Mouse (Mus musculus) heart, postnatal 0 days (tissue): ENCODE data around the gene Acot7. TPM values are rescaled to one million over a fixed set of nuclear protein-coding genes. Genes with fewer than 3 reads are reported as not detected.

Experiments used
- ATAC-seq: fragments of 200-750 bp; cut with Nextera tagmentation; 2 replicates; pipeline ENCODE4 v1.8.0; 2017; ENCODE audit warnings: low read depth, moderate number of reproducible peaks, moderate library complexity; ENCODE audit not compliant: insufficient read depth
- DNase-seq: peaks from one replicate; pipeline ENCODE4 v3.0.0-alpha.2; 2016; ENCODE audit warnings: low spot score
- H3K27ac ChIP-seq: fragments of 300-500 bp; sonication (generic); 2 replicates; pipeline ENCODE4 v1.5.1; 2014; ENCODE audit warnings: low read depth, mild to moderate bottlenecking
- H3K27me3 ChIP-seq: fragments of 300-500 bp; sonication (generic); 2 replicates; pipeline ENCODE4 v1.6.1; 2014; ENCODE audit warnings: low read length, mixed read lengths; ENCODE audit not compliant: control insufficient read depth, insufficient read depth
- H3K36me3 ChIP-seq: fragments of 300-500 bp; sonication (generic); replicated peaks from 2 replicates; pipeline ENCODE4 v1.6.1; 2014; ENCODE audit warnings: low read length, mixed read lengths; ENCODE audit not compliant: control insufficient read depth, insufficient read depth
- H3K4me1 ChIP-seq: fragments of 300-500 bp; sonication (generic); 2 replicates; pipeline ENCODE4 v1.6.1; 2014; ENCODE audit warnings: antibody characterized with exemption; ENCODE audit not compliant: control insufficient read depth, insufficient read depth
- H3K4me2 ChIP-seq: fragments of 300-500 bp; sonication (generic); 2 replicates; pipeline ENCODE4 v1.6.1; 2014; ENCODE audit warnings: low read depth, mild to moderate bottlenecking, low read length, moderate library complexity
- H3K4me3 ChIP-seq: fragments of 300-500 bp; sonication (generic); 2 replicates; pipeline ENCODE4 v1.5.1; 2014; ENCODE audit warnings: low read depth, low read length
- H3K9ac ChIP-seq: fragments of 300-500 bp; sonication (generic); replicated peaks from 2 replicates; pipeline ENCODE4 v1.6.1; 2014; ENCODE audit warnings: low read depth, low read length, mixed read lengths
- H3K9me3 ChIP-seq: fragments of 300-500 bp; sonication (generic); replicated peaks from 2 replicates; pipeline ENCODE4 v1.6.1; 2016; ENCODE audit warnings: low read length; ENCODE audit not compliant: control insufficient read depth
- CTCF ChIP-seq: IDR thresholded peaks from 2 replicates; pipeline ENCODE4 v1.5.1; 2016; ENCODE audit warnings: antibody characterized with exemption, control low read depth, low read depth
- EP300 ChIP-seq: IDR thresholded peaks from 2 replicates; pipeline ENCODE4 v1.6.1; 2016; ENCODE audit warnings: antibody characterized with exemption, low read depth
- WGBS: fragments of 180-500 bp; shearing (Covaris S2); extraction: QIAGEN DNeasy Blood & Tissue Kit; methylation state at CpG from one replicate; pipeline ENCODE4 v1.1.7; 2014; 5-methylcytosine and 5-hydroxymethylcytosine counted together
- polyA plus RNA-seq: library from polyadenylated mRNA; unstranded; fragments of >200 nt; fragmentation: Nextera tagmentation; extraction: Ambion mirVana; gene quantifications from 2 replicates; pipeline ENCODE4 v1.2.1, GENCODE M21; 2015
- total RNA-seq: library from RNA; depleted of rRNA; stranded (reverse); fragments of >200 nt; gene quantifications from 2 replicates; pipeline ENCODE4 v1.2.3, GENCODE M21; 2014; ENCODE audit warnings: low replicate concordance

Gene Acot7
- total and polyA plus RNA-seq, 2 experiments from 2014 or later, result 39.5 to 68.8 TPM

GRCm38 (mm10) chr4:152212974-152213373 lies 35.0 kb downstream of the Acot7 start:
- 0 out of 2 replicates have a peak overlapping the region, but pooled peaks have one; percentile 63 for H3K27ac ChIP-seq
- H3K36me3 ChIP-seq, result peaks cover 11% of the 10 kb centered on the region; the same call in 1 of the 2 replicates
- H3K9me3 ChIP-seq, result no peaks in the 10 kb centered on the region
- ATAC-seq (no peak), DNase-seq (no peak)
- no peak overlapping the region for H3K4me2 ChIP-seq
- TF ChIP-seq EP300 (no peak), CTCF (no peak)
- H3K9ac ChIP-seq, result no peak overlapping the region
- no peak overlapping the region for H3K4me3 ChIP-seq
- 52% methylated on average over 11 of the region's 11 CpGs for WGBS
- no peaks in the 10 kb centered on the region for H3K27me3 ChIP-seq
- 0 out of 2 replicates have a peak, but pooled peaks cover 23% of the 10 kb centered on the region for H3K4me1 ChIP-seq

DNA sequence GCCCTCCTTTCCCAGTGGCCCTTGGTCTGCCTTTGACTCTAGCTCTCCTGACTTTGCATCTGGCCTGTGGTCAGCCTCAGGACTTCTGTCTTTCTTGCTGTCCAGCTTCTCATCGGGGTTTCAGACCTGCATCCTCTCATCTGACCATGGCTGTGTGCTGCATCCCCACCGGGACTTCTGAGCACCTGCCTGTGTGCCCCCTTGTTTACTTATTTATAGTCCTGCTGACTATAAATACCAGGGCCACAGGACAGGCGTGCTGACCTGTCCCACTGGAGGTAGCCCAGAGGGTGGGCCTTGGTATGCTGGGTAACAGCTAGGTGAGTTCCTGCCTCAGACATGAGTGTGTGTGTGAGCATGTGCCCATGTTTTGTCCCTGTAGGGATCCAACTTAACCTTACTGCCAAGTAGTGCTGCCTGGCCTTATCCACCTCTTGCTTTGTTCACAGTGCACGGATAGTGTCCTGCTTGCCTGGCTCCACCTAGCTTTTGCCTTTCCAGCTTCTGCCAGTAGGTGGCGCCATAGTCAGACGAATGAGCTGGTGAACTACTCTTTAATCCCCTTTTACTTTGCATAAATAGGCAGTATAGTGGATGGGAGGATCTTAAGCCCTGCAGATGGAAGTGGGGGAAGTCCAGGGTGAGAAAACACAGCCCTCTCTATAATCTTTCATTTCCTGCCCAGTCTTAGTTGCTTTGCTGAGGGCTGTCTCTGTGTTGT lies 36.0 kb downstream of the Acot7 start:
- no peaks in the 10 kb centered on the region for H3K27me3 ChIP-seq
- no peaks in the 10 kb centered on the region for H3K9me3 ChIP-seq
- no peak overlapping the region for H3K4me2 ChIP-seq
- no peak for TF ChIP-seq EP300
- peak; percentile 97 for TF ChIP-seq CTCF
- H3K4me1 ChIP-seq, result 0 out of 2 replicates have a peak, but pooled peaks cover 20% of the 10 kb centered on the region
- WGBS, result 32% methylated on average over 6 of the region's 6 CpGs
- no peak overlapping the region for H3K4me3 ChIP-seq
- no peak overlapping the region for H3K27ac ChIP-seq
- ATAC-seq, result peak; percentile 21; the same call in 1 of the 2 replicates
- H3K9ac ChIP-seq, result no peak overlapping the region
- DNase-seq, result peak; percentile 83
- H3K36me3 ChIP-seq, result peaks cover 20% of the 10 kb centered on the region

GRCm38 (mm10) chr4:152214871-152215415 lies 37.0 kb downstream of the Acot7 start:
- WGBS, result 74% methylated on average over 8 of the region's 8 CpGs
- no peak for ATAC-seq

GRCm38 (mm10) chr4:152219591-152219990 lies 41.7 kb downstream of the Acot7 start:
- Histone ChIP-seq H3K4me1 (no peaks in the 10 kb centered on the region), H3K9ac (no peak overlapping the region), H3K9me3 (no peaks in the 10 kb centered on the region), H3K4me2 (no peak overlapping the region), H3K27ac (no peak overlapping the region), H3K27me3 (no peaks in the 10 kb centered on the region), H3K36me3 (peaks cover 15% of the 10 kb centered on the region), H3K4me3 (no peak overlapping the region)
- TF ChIP-seq EP300 (no peak), CTCF (no peak)
- DNase-seq, result no peak
- ATAC-seq, result no peak
- 93% methylated on average over 3 of the region's 3 CpGs for WGBS

More at GRCm38 (mm10) chr4:152214871-152215415, 37.0 kb downstream of the Acot7 start:
- Histone ChIP-seq H3K36me3 (peaks cover 18% of the 10 kb centered on the region), H3K4me2 (no peak overlapping the region), H3K9ac (no peak overlapping the region), H3K27me3 (no peaks in the 10 kb centered on the region), H3K9me3 (no peaks in the 10 kb centered on the region), H3K27ac (no peak overlapping the region), H3K4me1 (0 out of 2 replicates have a peak, but pooled peaks cover 17% of the 10 kb centered on the region), H3K4me3 (no peak overlapping the region)
- no peak for DNase-seq
- no peak for TF ChIP-seq CTCF
- no peak for TF ChIP-seq EP300

DNA sequence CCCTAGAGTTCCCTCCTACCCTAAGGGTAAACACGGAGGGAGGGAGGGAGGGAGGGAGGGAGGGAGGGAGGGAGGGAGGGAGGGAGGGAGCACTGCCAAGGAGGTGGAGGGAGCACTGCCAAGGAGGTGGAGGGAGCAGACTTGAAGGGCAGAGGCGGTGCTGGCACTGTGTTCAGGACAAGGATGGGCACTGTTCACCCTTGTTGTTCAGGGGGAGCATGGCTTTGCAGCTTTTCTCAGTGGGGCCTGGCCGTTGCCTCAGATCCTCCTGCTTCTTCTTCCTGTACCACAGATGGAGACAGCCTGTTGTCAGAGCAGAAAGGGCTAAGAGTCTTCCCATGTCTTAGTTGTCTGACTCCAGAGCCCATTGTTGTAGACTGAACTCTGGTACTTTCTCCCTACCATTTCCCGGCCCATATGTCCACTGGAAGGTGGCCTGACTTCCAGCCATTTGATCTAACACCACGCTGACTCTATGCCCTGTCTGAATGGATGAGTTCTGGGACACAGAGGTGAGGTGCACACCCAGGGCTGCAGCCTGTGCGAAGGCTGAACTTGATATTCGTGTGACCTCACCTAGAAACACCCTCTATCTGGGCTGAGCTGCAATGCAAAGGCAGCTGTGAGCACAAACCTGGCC lies 43.0 kb downstream of the Acot7 start:
- Histone ChIP-seq H3K9ac (no peak overlapping the region), H3K4me2 (no peak overlapping the region), H3K4me1 (no peaks in the 10 kb centered on the region), H3K27me3 (no peaks in the 10 kb centered on the region), H3K9me3 (no peaks in the 10 kb centered on the region), H3K36me3 (peaks cover 15% of the 10 kb centered on the region), H3K27ac (no peak overlapping the region; the same call in 1 of the 2 replicates), H3K4me3 (no peak overlapping the region)
- TF ChIP-seq CTCF, result no peak
- TF ChIP-seq EP300, result no peak
- ATAC-seq (0 out of 2 replicates have a peak, but pooled peaks have one; percentile 15), DNase-seq (no peak)
- 73% methylated on average over 6 of the region's 7 CpGs for WGBS
